In genomic region chr7:121081350-121081749, GRCm38 (mm10) we compare ENCODE assay signal across 36 mouse cellular contexts. TPM values are rescaled to one million over a fixed set of nuclear protein-coding genes. Genes with fewer than 3 reads are reported as not detected.
"Had no signal": no experiment of that assay in that cellular context is flagged by ENCODE, and none has a peak within 500 bp of the region (broad histone marks: within the 10 kb centered on the region; RNA-seq: fewer than 3 reads in every experiment).

Gene Otoa, plus strand, starts transcription at chr7:121081650.

- ATAC-seq: hindbrain, embryonic 16.5 days; hindbrain, postnatal 0 days; inflammation-experienced regulatory T-cells, adult 6 months; intestine, embryonic 15.5 days; intestine, embryonic 16.5 days; intestine, postnatal 0 days had no signal

- H3K27me3 ChIP-seq: heart, embryonic 12.5 days; heart, embryonic 15.5 days; hindbrain, embryonic 12.5 days; hindbrain, embryonic 13.5 days; hindbrain, embryonic 15.5 days; intestine, embryonic 15.5 days; kidney, embryonic 15.5 days had no signal

- H3K4me2 ChIP-seq: heart, embryonic 11.5 days; heart, embryonic 12.5 days; heart, embryonic 13.5 days; heart, embryonic 15.5 days; hindbrain, embryonic 12.5 days; hindbrain, embryonic 13.5 days; hindbrain, embryonic 14.5 days; hindbrain, embryonic 15.5 days; intestine, embryonic 15.5 days; kidney, embryonic 15.5 days had no signal

- H3K9ac ChIP-seq: heart, embryonic 12.5 days; heart, embryonic 13.5 days; heart, embryonic 15.5 days; hindbrain, embryonic 12.5 days; hindbrain, embryonic 13.5 days; hindbrain, embryonic 14.5 days; hindbrain, embryonic 15.5 days; intestine, embryonic 15.5 days; kidney, embryonic 15.5 days had no signal

- DNase-seq: heart, postnatal 10 days; heart, postnatal 36 days; heart, postnatal 4 days; kidney, adult 11 months; kidney, adult 18-20 months; kidney, adult 2 months; kidney, adult 8-10 months; kidney, adult 9 months; kidney, postnatal 10 days; kidney, postnatal 14 days; kidney, postnatal 25 days; kidney, postnatal 36 days; kidney, postnatal 4 days; layer of hippocampus, adult 9-11 months; layer of hippocampus, postnatal 36 days had no signal

- H3K27ac ChIP-seq: heart, embryonic 10.5 days; heart, embryonic 13.5 days; heart, embryonic 15.5 days; hindbrain, embryonic 10.5 days; hindbrain, embryonic 13.5 days; hindbrain, embryonic 14.5 days; hindbrain, embryonic 15.5 days; hindbrain, postnatal 0 days; intestine, embryonic 15.5 days; kidney, embryonic 15.5 days; kidney, postnatal 0 days; layer of hippocampus, adult 2 months; left cerebral cortex, adult 2 months had no signal

- H3K9me3 ChIP-seq: heart, embryonic 10.5 days; heart, embryonic 13.5 days; heart, embryonic 15.5 days; hindbrain, embryonic 10.5 days; hindbrain, embryonic 12.5 days; hindbrain, embryonic 13.5 days; hindbrain, embryonic 15.5 days; intestine, embryonic 15.5 days; kidney, embryonic 15.5 days had no signal

- H3K4me1 ChIP-seq: intestine, embryonic 15.5 days; kidney, embryonic 15.5 days had no signal

- H3K4me3 ChIP-seq: heart, embryonic 10.5 days; heart, embryonic 12.5 days; heart, embryonic 13.5 days; heart, embryonic 15.5 days; hindbrain, embryonic 10.5 days; hindbrain, embryonic 12.5 days; hindbrain, embryonic 13.5 days; hindbrain, embryonic 15.5 days; intestine, embryonic 15.5 days; kidney, embryonic 15.5 days; layer of hippocampus, adult 2 months; left cerebral cortex, adult 2 months had no signal

RNA-seq across cellular contexts. Expression of gene Otoa, which starts in this region (rescaled TPM):
- total RNA-seq: heart, postnatal 36 days had no signal
- polyA plus RNA-seq: heart, embryonic 11.5 days; heart, embryonic 12.5 days; inflammation-experienced regulatory T-cells, adult 6 months; kidney, embryonic 14.5 days had no signal
